Mouse (Mus musculus) embryo, embryonic 9.5 days (tissue): ENCODE measurements around the gene Cckar.

Experiments
- DNase-seq: peaks from one replicate; pipeline ENCODE4 v3.0.0-alpha.2; 2017; ENCODE audit errors: extremely low spot score

Cckar gene

DNA sequence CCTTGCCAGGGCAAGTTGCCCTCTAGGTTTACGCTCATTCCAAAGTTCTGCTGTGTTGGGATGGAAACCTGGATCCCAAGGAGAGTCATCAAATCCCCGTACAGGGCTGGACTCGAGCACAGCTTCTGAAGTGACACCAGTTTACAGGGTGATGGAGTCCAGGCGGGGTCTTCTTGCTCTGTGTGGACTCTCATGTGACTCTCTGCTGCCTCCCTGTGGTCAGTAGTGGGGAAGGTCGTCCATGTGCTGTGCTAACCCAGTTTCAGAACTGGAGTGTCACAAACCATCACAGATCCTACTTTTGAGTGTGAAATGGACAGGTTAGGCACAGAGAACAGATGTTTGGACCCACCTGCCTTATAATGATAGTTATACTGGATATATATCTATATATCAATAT lies 35.2 kb downstream of the Cckar start:
- peak; percentile 81 for DNase-seq

DNA sequence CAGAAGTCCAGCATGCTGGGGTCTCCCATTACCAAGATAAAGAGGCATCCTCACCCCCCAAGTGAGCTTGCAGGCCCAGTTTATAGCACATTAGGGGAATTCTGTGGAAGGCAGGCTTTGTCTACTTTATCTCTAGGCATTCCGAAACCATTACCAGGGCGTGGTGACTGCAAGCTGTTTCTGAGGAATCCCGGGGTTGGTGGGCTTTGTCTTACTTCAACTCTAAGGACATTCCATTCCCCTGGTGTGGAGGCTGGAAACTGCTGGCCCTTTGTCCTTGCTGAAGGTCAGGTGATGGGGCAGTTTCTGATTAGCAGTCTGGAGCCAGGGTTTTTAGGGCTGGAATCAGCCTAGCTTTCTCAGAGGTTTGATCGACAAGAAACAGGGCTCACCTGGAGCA lies 36.0 kb downstream of the Cckar start:
- DNase-seq, result no peak

DNA sequence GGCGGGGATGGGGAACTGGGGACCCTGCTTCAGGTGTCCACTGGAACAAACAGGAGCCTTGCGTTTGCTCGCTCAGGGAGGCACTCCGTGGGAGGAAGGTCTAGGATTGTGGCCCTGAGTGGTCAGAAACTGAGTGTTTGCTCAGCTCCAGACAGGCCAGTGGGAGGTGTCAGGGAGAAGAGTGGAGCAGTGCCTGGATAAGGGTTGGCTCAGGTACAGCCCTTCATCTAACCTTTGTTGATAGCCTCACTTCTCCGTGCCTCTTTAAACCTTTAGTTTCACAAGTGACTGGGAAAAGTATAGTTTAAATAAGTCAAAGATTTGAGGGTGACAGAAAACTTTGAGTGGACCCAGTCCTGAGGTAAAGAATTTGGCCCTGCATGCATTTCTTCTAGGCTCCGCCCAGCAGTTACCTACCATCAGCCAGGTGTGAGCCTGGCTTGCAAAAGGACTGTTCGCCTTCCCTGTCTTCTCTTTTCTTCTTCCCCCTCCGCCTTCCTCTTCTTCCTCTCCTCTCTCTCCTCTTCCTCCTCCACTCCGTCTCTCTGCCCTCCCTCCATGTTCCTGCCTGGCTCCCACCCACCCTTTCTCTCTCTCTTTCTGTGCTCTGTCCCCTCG lies 37.1 kb downstream of the Cckar start:
- no peak for DNase-seq

DNA sequence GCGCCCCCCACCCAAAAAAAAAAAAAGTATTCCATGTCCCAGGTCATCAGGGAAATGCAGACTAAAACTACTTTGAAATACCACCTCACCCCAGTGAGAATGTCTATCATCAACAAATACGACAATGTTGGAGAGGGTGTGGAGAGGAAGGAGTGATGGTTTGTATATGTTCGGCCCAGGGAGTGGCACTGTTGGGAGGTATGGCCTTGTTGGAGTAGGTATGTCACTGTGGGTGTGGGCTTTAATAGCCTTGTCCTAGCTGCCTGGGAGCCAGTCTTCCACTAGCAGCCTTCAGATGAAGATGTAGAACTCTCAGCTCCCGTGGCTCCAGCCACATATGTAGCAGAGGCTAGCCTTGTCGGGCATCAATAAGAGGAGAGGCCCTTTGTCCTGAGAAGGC lies 39.5 kb downstream of the Cckar start:
- no peak for DNase-seq

DNA sequence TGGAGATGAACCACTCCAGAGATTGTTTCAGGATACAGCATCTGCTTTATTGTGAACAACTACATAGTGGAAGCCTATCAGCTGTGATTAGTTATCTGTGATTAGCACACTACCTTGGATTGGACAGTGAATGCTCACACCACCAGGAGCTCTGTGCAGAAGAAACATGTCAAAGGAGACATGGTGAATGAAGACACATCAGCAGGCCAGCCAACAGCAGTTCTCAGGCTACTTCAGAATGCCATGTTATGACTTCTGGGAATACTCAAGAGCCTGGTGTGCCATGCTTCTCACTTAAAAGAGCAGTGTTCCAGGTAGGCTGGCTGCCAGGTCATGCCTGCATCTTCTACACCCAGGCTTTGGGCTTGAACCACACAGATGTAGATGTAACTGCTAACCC lies 43.8 kb downstream of the Cckar start:
- DNase-seq, result no peak

DNA sequence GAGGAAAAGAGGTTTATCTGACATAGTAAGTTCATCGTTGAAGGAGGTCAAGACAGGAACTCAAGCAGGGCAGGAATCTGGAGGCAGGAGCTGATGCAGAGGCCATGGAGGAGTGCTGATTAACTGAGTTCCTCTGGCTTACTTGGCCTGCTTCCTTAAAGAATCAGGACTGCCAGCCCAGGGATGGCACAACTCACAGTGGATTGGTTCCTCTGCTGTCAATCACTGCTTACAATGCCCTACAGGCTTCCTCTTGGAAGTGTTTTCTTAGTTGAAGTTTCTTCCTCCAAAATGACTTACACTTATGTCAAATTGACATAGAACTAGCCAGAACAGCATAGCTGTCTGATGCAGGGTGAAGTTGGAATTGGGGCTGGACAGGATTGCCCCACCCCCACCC lies 45.1 kb downstream of the Cckar start:
- no peak for DNase-seq

DNA sequence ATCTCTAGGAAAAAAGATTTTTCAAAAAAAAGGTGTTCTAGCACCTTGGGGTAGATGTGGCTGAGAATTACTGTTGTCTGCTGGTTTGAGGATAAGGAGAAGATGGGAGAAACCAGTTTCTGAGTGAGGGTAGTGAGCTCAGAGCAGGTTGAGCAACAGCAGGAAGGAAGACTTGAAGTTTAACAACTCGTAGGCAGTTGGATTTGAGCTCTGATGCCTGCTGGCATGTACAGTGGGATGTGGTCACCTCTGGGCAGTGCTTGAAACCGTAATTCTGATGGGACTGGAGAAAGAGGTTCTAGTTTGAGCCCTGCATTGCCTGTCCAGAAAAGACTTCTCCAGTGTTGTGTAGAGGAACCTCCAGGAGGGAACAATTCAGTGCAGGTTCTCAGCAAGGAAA lies 46.0 kb downstream of the Cckar start:
- no peak for DNase-seq

DNA sequence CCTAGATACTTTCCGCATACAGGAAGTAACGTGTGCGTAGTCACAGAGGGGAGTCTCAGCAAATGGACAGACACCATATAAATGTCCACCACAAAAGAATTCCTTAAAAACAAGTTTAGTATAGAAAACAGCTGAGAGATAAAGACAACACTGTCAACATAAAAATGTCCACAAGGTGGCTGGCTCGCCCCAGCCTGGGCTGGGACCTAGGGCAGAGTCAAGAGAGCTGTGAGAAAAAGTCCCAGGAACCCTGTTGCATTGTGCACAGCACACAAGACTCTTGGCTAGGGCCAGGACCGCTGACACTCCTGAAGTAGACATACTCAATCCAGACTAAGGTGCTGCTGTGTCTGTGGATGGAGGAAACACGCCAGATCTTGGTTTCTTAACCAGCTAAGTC lies 49.6 kb downstream of the Cckar start:
- DNase-seq, result no peak

DNA sequence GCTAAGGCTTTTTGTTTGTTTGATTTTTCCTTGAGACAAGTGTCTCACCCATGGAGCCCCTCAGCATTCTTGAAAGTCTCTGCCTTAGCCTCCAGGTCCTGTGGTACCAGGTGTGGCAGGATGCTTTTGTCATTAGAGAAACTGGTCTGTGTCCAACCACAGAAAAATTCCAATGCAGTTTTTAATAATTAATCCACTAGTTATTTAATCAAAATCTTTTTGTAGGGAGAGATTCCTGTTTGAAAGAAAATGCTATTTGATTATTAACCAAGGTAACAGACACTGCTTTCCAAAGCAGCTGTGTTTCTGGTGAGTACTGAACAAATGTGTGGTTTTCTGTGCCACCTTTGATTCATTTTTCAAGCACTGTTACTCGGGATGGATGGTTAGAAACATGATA lies 50.9 kb downstream of the Cckar start:
- DNase-seq, result no peak
